Mouse (Mus musculus) heart, adult 2 months (tissue): ENCODE data around the gene Gm3005. TPM values are rescaled to one million over a fixed set of nuclear protein-coding genes. Genes with fewer than 3 reads are reported as not detected.
"Not testable (repeated sequence)": the region's sequence is repeated elsewhere in the genome, so short reads cannot be mapped to it uniquely, and the experiment has no call there.

Source experiments
- DNase-seq, 2 experiments: peaks; one replicate each; pipeline ENCODE4 v3.0.0; 2021
- H3K27ac ChIP-seq: fragments of 200-600 bp; 2 replicates; pipeline ENCODE4 v1.8.1; 2022
- H3K27me3 ChIP-seq: fragments of 200-500 bp; 2 replicates; pipeline ENCODE4 v1.6.1; 2012; ENCODE audit warnings: mild to moderate bottlenecking, low read length, inconsistent platforms, mixed read lengths; ENCODE audit not compliant: control insufficient read depth, insufficient read depth
- H3K36me3 ChIP-seq: fragments of 200-500 bp; 2 replicates; pipeline ENCODE4 v1.6.1; 2012; ENCODE audit warnings: low read length, inconsistent platforms; ENCODE audit not compliant: control insufficient read depth, insufficient read depth
- H3K4me1 ChIP-seq: fragments of 200-500 bp; 2 replicates; pipeline ENCODE4 v1.6.1; 2011; ENCODE audit warnings: low read length; ENCODE audit not compliant: control insufficient read depth, insufficient read depth
- H3K4me3 ChIP-seq: fragments of 200-600 bp; 2 replicates; pipeline ENCODE4 v1.8.1; 2022
- H3K79me2 ChIP-seq: fragments of 200-500 bp; replicated peaks from 2 replicates; pipeline ENCODE4 v1.6.1; 2012; ENCODE audit warnings: mild to moderate bottlenecking, inconsistent platforms, low read length, moderate library complexity, mixed read lengths; ENCODE audit not compliant: control insufficient read depth, insufficient read depth
- H3K9ac ChIP-seq: fragments of 200-500 bp; 2 replicates; pipeline ENCODE4 v1.6.1; 2012; ENCODE audit warnings: low read depth, mild to moderate bottlenecking, control low read depth, inconsistent platforms, low read length, mixed read lengths
- WGBS: fragments of 180-500 bp; shearing (Covaris S2); methylation state at CpG from one replicate; pipeline ENCODE4 v1.1.7; 2018; 5-methylcytosine and 5-hydroxymethylcytosine counted together
- intact Hi-C: fragments of 180-260 bp; cut with DNase I; formaldehyde crosslinking; loops from one replicate; pipeline ENCODE4 v1.15.1; 2025
- long read RNA-seq: library from polyadenylated mRNA; stranded (forward); transcript quantifications from one replicate; pipeline ENCODE4 v2.0.0, GENCODE M21; 2021
- polyA plus RNA-seq: library from polyadenylated mRNA; depleted of rRNA; stranded (reverse); fragments of >200 nt; gene quantifications from 2 replicates; pipeline ENCODE4 v1.2.3, GENCODE M21; 2012; rRNA removed
- total RNA-seq, 2 experiments: library from RNA; stranded (reverse); gene quantifications; 2 replicates each; pipeline ENCODE4 v1.2.3; 2021

The Gm3005 gene
- total RNA-seq (not detected), polyA plus RNA-seq (0.12 and 0.15 TPM in 2 replicates)
- long read RNA-seq: 0 reads

GRCm38 (mm10) chr14:3427803-3428202 is at the start of gene Gm3005:
Gm3005 (plus strand) TSS chr14:3428103.
- H3K4me3 ChIP-seq, H3K4me1 ChIP-seq, DNase-seq, H3K27me3 ChIP-seq, H3K9ac ChIP-seq, intact Hi-C loops, H3K27ac ChIP-seq, H3K79me2 ChIP-seq, H3K36me3 ChIP-seq: not testable (repeated sequence)
- WGBS: no CpG with 5 or more reads among the region's 2 CpGs

DNA sequence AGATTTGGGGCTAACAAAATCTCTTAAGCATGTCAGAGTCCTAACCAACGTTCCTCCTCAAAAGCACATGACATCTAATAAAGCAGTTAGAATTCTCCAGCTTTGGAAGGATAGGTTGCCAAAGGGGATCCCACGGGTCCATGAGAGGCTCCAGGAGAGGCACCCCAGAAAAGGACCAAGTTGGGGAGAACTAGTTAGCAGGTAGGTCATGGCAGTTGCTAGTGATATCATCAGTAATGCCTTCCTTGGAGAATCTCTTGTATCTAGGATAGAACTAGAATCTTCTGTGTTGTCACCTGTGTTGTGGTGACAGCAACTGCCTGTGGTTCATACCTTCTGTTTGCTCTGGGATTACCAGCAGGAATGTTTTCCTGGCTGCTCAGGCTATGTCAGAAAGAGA is 33.1 kb upstream of the Gm3005 start, which contains the start of gene Gm10413:
Gene Gm10413 (plus strand): TSS at position 301 of the 400 bp plus-strand sequence.
- intact Hi-C loops, H3K36me3 ChIP-seq, H3K9ac ChIP-seq, H3K4me3 ChIP-seq, DNase-seq, H3K27ac ChIP-seq, H3K79me2 ChIP-seq, H3K27me3 ChIP-seq, H3K4me1 ChIP-seq: not testable (repeated sequence)
- WGBS: no CpG with 5 or more reads among the region's 2 CpGs

GRCm38 (mm10) chr14:3412314-3412713 is 15.6 kb upstream of the Gm3005 start, which contains the start of gene Gm10409:
Gm10409 (plus strand) TSS chr14:3412614.
- H3K4me1 ChIP-seq, H3K36me3 ChIP-seq, H3K79me2 ChIP-seq, H3K27ac ChIP-seq, intact Hi-C loops, DNase-seq, H3K4me3 ChIP-seq, H3K9ac ChIP-seq, H3K27me3 ChIP-seq: not testable (repeated sequence)
- WGBS: no CpG with 5 or more reads among the region's 32 CpGs

GRCm38 (mm10) chr14:3449079-3449478 is 21.2 kb downstream of the Gm3005 start, which contains the start of gene Gm10408:
Gm10408 (plus strand) TSS chr14:3449379.
- H3K36me3 ChIP-seq, intact Hi-C loops, H3K79me2 ChIP-seq, H3K27ac ChIP-seq, DNase-seq, H3K9ac ChIP-seq, H3K4me1 ChIP-seq, H3K4me3 ChIP-seq, H3K27me3 ChIP-seq: not testable (repeated sequence)
- WGBS: no CpG with 5 or more reads among the region's 3 CpGs

GRCm38 (mm10) chr14:3634212-3634611 is 206.3 kb downstream of the Gm3005 start, which contains the start of gene Gm3012:
Gm3012 (plus strand) TSS chr14:3634512.
- no CpG with 5 or more reads among the region's 2 CpGs for WGBS

More at GRCm38 (mm10) chr14:3634212-3634611, 206.3 kb downstream of the Gm3005 start, which contains the start of gene Gm3012:
- H3K9ac ChIP-seq, H3K4me3 ChIP-seq, DNase-seq, H3K36me3 ChIP-seq, H3K27me3 ChIP-seq, H3K4me1 ChIP-seq, H3K79me2 ChIP-seq, H3K27ac ChIP-seq, intact Hi-C loops: not testable (repeated sequence)

Other genes starting within 250 kb of the Gm3005 start
- not detected for gene Gm5795, start 239.8 kb upstream of the Gm3005 start, total RNA-seq
- gene Gm5795, start 239.8 kb upstream of the Gm3005 start, polyA plus RNA-seq: not detected in 2 replicates
- gene D830030K20Rik, start 219.6 kb upstream of the Gm3005 start, total RNA-seq: under 1 TPM; 0.23 to 0.61 TPM
- gene D830030K20Rik, start 219.6 kb upstream of the Gm3005 start, polyA plus RNA-seq: 0.12 and 1.2 TPM in 2 replicates
- gene Gm2956, start 95.5 kb upstream of the Gm3005 start, total RNA-seq: not detected
- not detected in 2 replicates for gene Gm2956, start 95.5 kb upstream of the Gm3005 start, polyA plus RNA-seq
- not detected for gene Gm10413, start 33.0 kb upstream of the Gm3005 start, total RNA-seq
- gene Gm10413, start 33.0 kb upstream of the Gm3005 start, polyA plus RNA-seq: not detected in 2 replicates
- gene Gm10409, start 15.5 kb upstream of the Gm3005 start, total RNA-seq: under 1 TPM in 1 of 2 experiments, not detected in 1; 0.25 TPM
- 0.09 and 0.16 TPM in 2 replicates for gene Gm10409, start 15.5 kb upstream of the Gm3005 start, polyA plus RNA-seq
- not detected for gene Gm10408, start 21.3 kb downstream of the Gm3005 start, total RNA-seq
- gene Gm10408, start 21.3 kb downstream of the Gm3005 start, polyA plus RNA-seq: not detected in 2 replicates
- gene Gm3012, start 206.4 kb downstream of the Gm3005 start, total RNA-seq: not detected
- gene Gm3012, start 206.4 kb downstream of the Gm3005 start, polyA plus RNA-seq: not detected in 2 replicates
- under 1 TPM in 1 of 2 experiments, not detected in 1; 0.25 TPM for gene Gm3020, start 223.9 kb downstream of the Gm3005 start, total RNA-seq
- 0.09 and 0.16 TPM in 2 replicates for gene Gm3020, start 223.9 kb downstream of the Gm3005 start, polyA plus RNA-seq